Mouse (Mus musculus): ENCODE measurements at regions not wholly inside any gene's neighbourhood (a gene's known extent, or its start where the extent isn't known, plus 50 kb on each side); places are given as distances from the start of the nearest gene placed in this dataset.
"Not testable (repeated sequence)": the region's sequence is repeated elsewhere in the genome, so short reads cannot be mapped to it uniquely, and the experiment has no call there.

GRCm38 (mm10) chr3:41504867-41505266 is 50.7 kb upstream of the Jade1 start:
- DNase-seq (ENCODE audit: low spot score) = no peak

GRCm38 (mm10) chr3:41502161-41502560 is 53.4 kb upstream of the Jade1 start:
- no peak for DNase-seq (ENCODE audit: low spot score)

- DNase-seq (ENCODE audit: low spot score) = not testable (repeated sequence)
These were observed 53.9 kb upstream of the Jade1 start for GRCm38 (mm10) chr3:41501639-41502038.

- no peak for DNase-seq (ENCODE audit: low spot score)
These were observed 54.4 kb upstream of the Jade1 start for GRCm38 (mm10) chr3:41501124-41501523.

- DNase-seq (ENCODE audit: low spot score) = no peak
These were observed 55.9 kb upstream of the Jade1 start for GRCm38 (mm10) chr3:41499680-41500079.

GRCm38 (mm10) chr3:41498791-41499190 is 56.7 kb upstream of the Jade1 start:
- peak; percentile 48 for DNase-seq (ENCODE audit: low spot score)

GRCm38 (mm10) chr3:41497771-41498170 is 57.8 kb upstream of the Jade1 start:
- no peak for DNase-seq (ENCODE audit: low spot score)

GRCm38 (mm10) chr3:41496931-41497710 is 58.4 kb upstream of the Jade1 start:
- DNase-seq (ENCODE audit: low spot score) = no peak

GRCm38 (mm10) chr3:41495893-41496292 is 59.6 kb upstream of the Jade1 start:
- DNase-seq (ENCODE audit: low spot score) = no peak

GRCm38 (mm10) chr3:41495097-41495496 is 60.4 kb upstream of the Jade1 start:
- DNase-seq (ENCODE audit: low spot score) = no peak

GRCm38 (mm10) chr3:41493472-41493871 is 62.1 kb upstream of the Jade1 start:
- DNase-seq (ENCODE audit: low spot score) = no peak

- DNase-seq (ENCODE audit: low spot score) = no peak
These were observed 62.7 kb upstream of the Jade1 start for GRCm38 (mm10) chr3:41492727-41493392.

GRCm38 (mm10) chr3:41492031-41492726 is 63.4 kb upstream of the Jade1 start:
- peak; percentile 26 for DNase-seq (ENCODE audit: low spot score)

- DNase-seq (ENCODE audit: low spot score) = peak; percentile 23
These were observed 64.3 kb upstream of the Jade1 start for GRCm38 (mm10) chr3:41491185-41491584.

GRCm38 (mm10) chr3:41489998-41490397 is 65.5 kb upstream of the Jade1 start:
- DNase-seq (ENCODE audit: low spot score) = no peak

- peak; percentile 81 for DNase-seq (ENCODE audit: low spot score)
These were observed 66.0 kb upstream of the Jade1 start for GRCm38 (mm10) chr3:41489571-41489970.

- no peak for DNase-seq (ENCODE audit: low spot score)
These were observed 67.2 kb upstream of the Jade1 start for GRCm38 (mm10) chr3:41488229-41488774.

GRCm38 (mm10) chr3:41484920-41485319 is 70.6 kb upstream of the Jade1 start:
- DNase-seq (ENCODE audit: low spot score) = no peak

GRCm38 (mm10) chr3:41483582-41483981 is 71.9 kb upstream of the Jade1 start:
- DNase-seq (ENCODE audit: low spot score) = peak; percentile 18

- DNase-seq (ENCODE audit: low spot score) = no peak
These were observed 72.5 kb upstream of the Jade1 start for GRCm38 (mm10) chr3:41482881-41483494.

- DNase-seq (ENCODE audit: low spot score) = no peak
These were observed 75.3 kb upstream of the Jade1 start for GRCm38 (mm10) chr3:41480186-41480585.

- no peak for DNase-seq (ENCODE audit: low spot score)
These were observed 76.6 kb upstream of the Jade1 start for GRCm38 (mm10) chr3:41478971-41479370.

Data from lung, postnatal 25 days (tissue).